Mouse (Mus musculus) retina, embryonic 14.5 days (tissue): ENCODE data around the gene Nek1.
"Not testable (repeated sequence)": the region's sequence is repeated elsewhere in the genome, so short reads cannot be mapped to it uniquely, and the experiment has no call there.

ENCODE experiments used
- DNase-seq: peaks from one replicate; pipeline ENCODE4 v3.0.0-alpha.2; 2015; ENCODE audit warnings: low spot score

The Nek1 gene

GRCm38 (mm10) chr8:60984260-60985010, 8.6 kb upstream of the Nek1 start:
- DNase-seq: not testable (repeated sequence)

- no peak for DNase-seq
These were observed 460 bp upstream of the Nek1 start for GRCm38 (mm10) chr8:60992561-60992909.

- DNase-seq: no peak
These were observed 618 bp downstream of the Nek1 start for GRCm38 (mm10) chr8:60993639-60993986.

DNA sequence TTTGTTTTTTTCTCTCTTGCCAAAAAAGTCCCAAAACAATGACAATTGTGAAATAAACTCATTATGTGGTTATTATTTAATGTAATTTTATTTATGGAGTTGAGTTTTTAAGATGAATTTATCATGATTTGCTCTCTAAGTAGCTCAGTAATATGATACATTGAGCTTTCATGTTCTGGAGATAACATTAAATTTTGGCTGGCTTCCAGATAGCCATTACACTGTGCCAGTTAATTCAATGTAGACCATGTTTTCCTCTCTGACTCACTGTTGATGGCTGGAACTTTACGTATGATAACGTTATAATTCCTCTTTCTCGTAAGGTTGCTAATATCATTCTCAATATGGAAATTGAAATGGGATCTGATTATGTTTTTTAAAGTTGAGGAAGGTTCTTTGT, 3.5 kb downstream of the Nek1 start:
- DNase-seq: no peak

DNA sequence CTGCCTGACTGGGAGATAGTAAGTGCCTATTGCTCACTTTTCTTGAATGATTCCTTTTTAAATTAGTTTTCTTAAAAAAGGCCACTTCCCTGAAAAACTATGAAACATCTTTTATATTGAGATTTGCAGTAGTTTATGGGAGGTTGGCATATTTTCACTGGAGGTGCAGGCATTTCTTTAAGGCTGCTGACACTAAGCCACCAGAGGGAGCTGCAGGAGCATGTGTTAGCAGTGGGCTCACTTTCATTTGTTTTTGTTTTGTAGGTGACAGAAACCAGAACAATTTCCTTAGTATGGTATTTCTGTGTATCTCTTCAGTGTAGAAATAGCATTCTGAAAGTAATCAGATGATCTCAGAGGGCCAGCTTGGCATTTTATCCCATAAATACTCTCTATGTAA, 49.0 kb downstream of the Nek1 start:
- DNase-seq: peak; percentile 87

- no peak for DNase-seq
These were observed 50.9 kb downstream of the Nek1 start for GRCm38 (mm10) chr8:61043874-61044273.

GRCm38 (mm10) chr8:61046816-61047215, 53.8 kb downstream of the Nek1 start:
- DNase-seq: no peak

DNA sequence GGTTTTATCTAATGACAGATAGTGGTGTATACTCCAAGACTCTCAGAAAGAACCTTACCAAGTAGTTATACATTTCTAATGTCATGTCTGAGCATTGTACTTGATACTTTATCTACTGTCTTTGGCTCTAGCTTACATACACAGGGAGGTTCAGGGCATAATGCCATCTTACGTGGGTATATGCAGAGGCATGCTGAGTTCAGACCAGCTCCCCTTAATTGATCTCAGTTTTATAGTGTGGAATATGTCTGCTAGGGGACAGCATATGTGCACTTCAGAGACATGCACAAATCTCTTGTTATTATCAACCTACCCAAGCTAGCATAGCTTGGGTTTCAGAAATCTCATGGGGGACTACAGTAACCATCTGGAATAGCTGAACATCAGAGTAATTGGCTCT, 60.0 kb downstream of the Nek1 start:
- DNase-seq: no peak

DNA sequence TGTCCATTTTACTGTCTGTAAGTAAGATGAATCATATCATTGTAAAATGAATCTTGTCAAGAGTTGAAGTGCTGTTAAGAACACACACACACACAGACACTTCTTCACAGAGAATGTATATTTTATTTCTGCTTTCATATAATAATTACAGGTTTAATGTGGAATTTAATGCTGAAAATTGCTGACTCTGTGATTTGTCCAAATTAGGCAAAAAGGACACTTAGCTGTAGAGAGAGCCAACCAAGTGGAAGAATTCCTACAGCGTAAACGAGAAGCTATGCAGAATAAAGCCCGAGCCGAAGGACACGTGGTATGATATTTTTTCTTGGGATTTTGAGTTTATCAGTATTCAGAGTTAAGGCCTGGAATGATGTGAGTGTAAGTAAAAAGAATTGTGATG, 61.3 kb downstream of the Nek1 start:
- DNase-seq: no peak

GRCm38 (mm10) chr8:61056997-61057396, 64.0 kb downstream of the Nek1 start:
- peak; percentile 41 for DNase-seq

- peak; percentile 23 for DNase-seq
These were observed 66.1 kb downstream of the Nek1 start for GRCm38 (mm10) chr8:61059143-61059542.

- no peak for DNase-seq
These were observed 67.4 kb downstream of the Nek1 start for GRCm38 (mm10) chr8:61060412-61060811.

DNA sequence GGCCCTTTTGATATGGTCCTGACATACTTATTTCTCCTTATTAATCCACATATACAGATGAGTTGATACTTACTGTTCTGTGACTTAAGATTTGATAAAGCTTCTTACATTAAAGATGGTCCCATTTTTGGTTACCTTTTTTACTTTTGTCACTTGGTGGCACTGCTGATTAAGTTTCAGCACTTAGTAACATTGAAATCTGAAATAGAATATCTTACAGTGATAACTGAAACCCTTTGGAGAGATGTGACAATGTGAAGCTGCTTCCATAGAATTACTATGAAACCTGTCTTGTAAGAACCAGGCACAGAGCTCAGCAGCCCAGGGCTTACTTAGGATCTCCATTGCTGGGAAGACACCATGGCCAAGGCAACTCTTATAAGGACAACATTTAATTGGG, 82.1 kb downstream of the Nek1 start:
- peak; percentile 26 for DNase-seq

GRCm38 (mm10) chr8:61110496-61110895, 117.5 kb downstream of the Nek1 start:
- DNase-seq: no peak

DNA sequence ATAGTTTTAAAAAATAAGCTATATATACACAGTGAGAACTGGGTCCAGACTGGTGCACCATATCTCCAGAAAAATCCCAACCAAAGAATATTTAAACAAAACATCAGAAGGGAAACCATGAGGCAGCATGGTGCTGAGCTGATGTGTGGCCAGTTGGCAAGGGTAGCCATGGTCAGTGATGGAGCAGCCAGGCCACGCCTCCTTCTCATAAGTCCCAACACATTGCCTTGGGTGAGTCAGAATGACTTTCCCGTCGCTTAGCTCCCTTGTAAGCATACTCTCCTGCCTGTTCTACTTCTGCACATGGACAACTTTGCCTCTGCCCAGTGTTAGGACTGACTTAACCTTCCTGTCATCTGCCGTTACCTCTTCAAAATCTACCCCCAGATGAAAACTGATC, 118.9 kb downstream of the Nek1 start:
- no peak for DNase-seq

DNA sequence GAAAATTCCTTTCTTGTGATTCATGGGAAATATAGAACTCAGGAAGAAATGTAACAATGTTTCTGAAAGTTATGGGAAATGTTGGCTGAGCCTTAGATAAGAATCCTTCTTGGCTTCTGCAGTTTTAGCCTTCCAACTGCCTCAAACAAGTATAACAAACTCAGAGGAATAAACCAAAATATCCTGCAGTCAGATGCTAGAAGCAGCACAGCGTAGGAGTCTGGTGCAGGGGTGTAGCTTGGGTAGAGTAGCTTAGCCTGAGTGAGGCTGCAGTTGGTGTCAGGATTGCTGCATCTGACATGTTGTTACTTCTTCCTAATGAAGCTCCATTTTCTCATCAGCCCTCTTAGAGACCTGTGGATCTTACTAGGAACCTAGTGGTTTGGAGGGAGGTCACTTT, 128.6 kb downstream of the Nek1 start:
- no peak for DNase-seq

- no peak for DNase-seq
These were observed 134.4 kb downstream of the Nek1 start for GRCm38 (mm10) chr8:61127299-61127861.

DNA sequence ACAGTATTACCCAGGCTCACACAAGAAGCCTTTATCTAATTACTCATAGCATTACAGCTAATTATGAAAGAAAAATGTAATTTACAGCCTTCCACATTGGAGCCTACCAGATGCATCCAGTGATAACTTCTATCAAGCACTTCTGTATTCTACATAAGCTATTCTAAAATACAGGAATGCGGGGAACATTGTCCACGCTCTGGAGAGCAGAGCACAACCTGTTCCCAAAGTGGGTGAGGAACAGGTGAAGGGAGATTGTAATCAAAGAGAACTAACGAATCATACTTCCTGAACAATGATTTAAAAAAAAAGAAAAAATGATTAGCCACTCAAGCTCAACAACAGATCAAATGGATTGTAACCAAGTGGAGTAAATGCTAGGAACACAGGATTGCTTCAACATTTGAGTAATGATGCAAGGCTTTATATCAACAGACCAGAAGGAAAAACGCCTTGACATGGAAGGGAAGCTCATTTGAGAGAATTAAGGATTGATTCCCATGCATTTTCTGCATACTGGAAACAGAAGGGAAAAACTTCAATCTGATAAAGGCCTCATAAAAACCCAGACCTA, 139.7 kb downstream of the Nek1 start:
- DNase-seq: no peak

GRCm38 (mm10) chr8:61141869-61142268, 148.9 kb downstream of the Nek1 start:
- DNase-seq: no peak

GRCm38 (mm10) chr8:61142302-61142701, 149.3 kb downstream of the Nek1 start:
- no peak for DNase-seq

DNA sequence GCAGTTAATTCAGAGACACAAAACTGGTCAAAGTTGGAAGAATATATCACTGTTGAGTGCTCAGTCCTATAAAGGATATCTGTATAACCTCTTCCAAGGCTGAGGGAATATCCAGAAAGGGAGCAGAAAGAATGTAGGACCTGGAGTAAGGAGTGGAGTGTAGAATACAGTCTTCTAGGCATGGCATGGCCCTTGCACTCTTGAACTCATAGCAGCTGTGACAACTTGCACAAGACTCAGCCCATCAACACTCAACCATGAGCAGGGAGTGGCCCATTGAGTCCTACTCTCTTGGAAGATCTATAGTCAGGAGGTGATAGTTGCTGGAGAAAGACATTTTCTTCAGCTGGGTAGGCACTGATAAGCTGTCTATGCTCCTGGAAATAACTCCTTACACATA, 149.8 kb downstream of the Nek1 start:
- DNase-seq: no peak

DNA sequence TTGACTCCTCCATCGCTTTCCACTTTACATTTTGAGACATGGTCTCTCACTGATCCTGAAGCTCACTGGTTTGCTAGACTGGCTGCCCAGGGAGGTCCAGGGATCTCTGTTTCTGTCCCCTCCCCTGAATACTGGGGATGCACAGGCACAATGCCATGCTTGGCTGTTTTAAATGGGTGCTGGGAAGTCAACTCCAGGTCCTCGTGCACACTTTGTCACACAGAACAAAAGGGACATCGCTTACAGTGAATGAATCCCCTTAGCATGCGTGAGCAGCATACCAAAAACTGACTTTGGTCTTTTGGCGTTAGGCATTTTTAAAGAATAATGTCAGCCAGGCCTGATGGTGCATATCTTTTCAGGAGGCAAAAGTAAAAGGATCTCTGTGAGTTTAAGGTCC, 155.7 kb downstream of the Nek1 start:
- DNase-seq: no peak

DNA sequence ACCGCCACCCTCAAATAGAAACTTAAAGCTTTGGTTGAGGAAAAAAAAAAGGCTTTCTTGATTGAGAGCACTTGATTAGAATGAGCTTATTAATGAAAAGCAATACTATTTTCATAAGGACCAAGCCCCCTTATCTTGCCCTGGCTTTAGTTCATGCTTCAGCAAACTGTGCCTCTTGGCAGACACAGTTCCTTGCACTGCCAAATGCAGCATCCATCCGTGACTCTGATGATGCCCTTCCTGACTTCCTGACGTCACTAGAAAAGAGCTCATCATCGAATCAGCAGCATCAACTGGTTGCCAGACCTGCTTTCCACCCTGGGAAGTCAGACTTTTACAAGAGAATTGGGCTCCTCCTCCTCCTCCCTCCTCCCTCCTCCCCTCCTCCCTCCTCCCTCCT, 157.6 kb downstream of the Nek1 start:
- no peak for DNase-seq

DNA sequence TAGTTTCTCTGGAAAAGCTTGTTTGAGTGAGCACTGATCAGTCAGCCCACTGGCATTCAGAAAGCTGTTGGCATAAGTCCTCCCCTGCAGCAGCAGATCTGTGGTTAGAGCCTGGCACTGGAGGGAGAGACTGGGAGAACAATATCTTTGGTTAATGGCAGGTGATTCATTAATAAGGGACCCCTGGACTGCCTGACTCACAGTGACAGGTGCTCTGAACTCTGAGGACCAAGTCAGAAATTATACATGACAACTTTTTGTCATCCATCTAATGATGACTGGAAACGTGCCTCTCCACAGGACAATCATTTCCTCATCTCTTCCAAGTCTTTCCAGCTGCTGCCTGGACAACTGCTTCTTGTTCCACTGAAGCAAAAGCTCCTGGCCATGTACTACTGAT, 163.4 kb downstream of the Nek1 start:
- DNase-seq: no peak
